Mouse (Mus musculus) heart, embryonic 11.5 days (tissue): Measurements from ENCODE around the gene Rpl39. TPM values are rescaled to one million over a fixed set of nuclear protein-coding genes. Genes with fewer than 3 reads are reported as not detected.
A peak's percentile ranks its signal among the peaks of the same experiment; 100 is the strongest.
"Not testable (repeated sequence)": the region's sequence is repeated elsewhere in the genome, so short reads cannot be mapped to it uniquely, and the experiment has no call there.

Source experiments
- ATAC-seq: fragments of 200-750 bp; cut with Nextera tagmentation; replicated peaks from 2 replicates; pipeline ENCODE4 v1.8.0; 2017; ENCODE audit warnings: moderate library complexity; ENCODE audit not compliant: insufficient number of reproducible peaks, low FRiP score, low TSS enrichment
- H3K27ac ChIP-seq: fragments of 300-500 bp; sonication (generic); 2 replicates; pipeline ENCODE4 v1.5.1; 2014; ENCODE audit warnings: mild to moderate bottlenecking, low read depth, low read length
- H3K27me3 ChIP-seq: fragments of 300-500 bp; sonication (generic); 2 replicates; pipeline ENCODE4 v1.6.1; 2014; ENCODE audit warnings: mild to moderate bottlenecking, low read length, mixed read lengths; ENCODE audit not compliant: control insufficient read depth, insufficient read depth
- H3K36me3 ChIP-seq: fragments of 300-500 bp; sonication (generic); 2 replicates; pipeline ENCODE4 v1.6.1; 2014; ENCODE audit warnings: mild to moderate bottlenecking, low read length, moderate library complexity, mixed read lengths; ENCODE audit not compliant: control insufficient read depth, insufficient read depth
- H3K4me1 ChIP-seq: fragments of 300-500 bp; sonication (generic); 2 replicates; pipeline ENCODE4 v1.6.1; 2014; ENCODE audit warnings: low read length; ENCODE audit not compliant: control insufficient read depth, insufficient read depth
- H3K4me2 ChIP-seq: fragments of 300-500 bp; sonication (generic); 2 replicates; pipeline ENCODE4 v1.6.1; 2014; ENCODE audit warnings: mild to moderate bottlenecking, moderate library complexity
- H3K4me3 ChIP-seq: fragments of 300-500 bp; sonication (generic); 2 replicates; pipeline ENCODE4 v1.5.1; 2014; ENCODE audit warnings: low read depth, low read length
- H3K9ac ChIP-seq: fragments of 300-500 bp; sonication (generic); 2 replicates; pipeline ENCODE4 v1.6.1; 2014; ENCODE audit warnings: mild to moderate bottlenecking, low read depth, low read length, moderate library complexity
- H3K9me3 ChIP-seq: fragments of 300-500 bp; sonication (generic); replicated peaks from 2 replicates; pipeline ENCODE4 v1.6.1; 2016; ENCODE audit warnings: low read length; ENCODE audit not compliant: control insufficient read depth
- WGBS: fragments of 180-500 bp; shearing (Covaris S2); extraction: QIAGEN DNeasy Blood & Tissue Kit; methylation state at CpG from one replicate; pipeline ENCODE4 v1.1.7; 2014; ENCODE audit not compliant: insufficient replicate concordance; 5-methylcytosine and 5-hydroxymethylcytosine counted together
- polyA plus RNA-seq: library from polyadenylated mRNA; unstranded; fragments of >200 nt; fragmentation: Nextera tagmentation; extraction: Ambion mirVana; gene quantifications from 2 replicates; pipeline ENCODE4 v1.2.1, GENCODE M21; 2014

Rpl39 gene
- polyA plus RNA-seq, 1 experiment from 2014 or later = 450 TPM

GRCm38 (mm10) chrX:37081194-37081593, 4.0 kb downstream of the Rpl39 start:
- WGBS = 56% methylated on average over 6 of the region's 6 CpGs
- H3K9ac ChIP-seq = no peak overlapping the region
- ATAC-seq = no peak
- no peaks in the 10 kb centered on the region for H3K27me3 ChIP-seq
- no peak overlapping the region for H3K27ac ChIP-seq
- H3K4me2 ChIP-seq = no peak overlapping the region
- H3K36me3 ChIP-seq = no peaks in the 10 kb centered on the region
- H3K9me3 ChIP-seq = no peaks in the 10 kb centered on the region
- no peaks in the 10 kb centered on the region; the same call in 1 of the 2 replicates for H3K4me1 ChIP-seq
- H3K4me3 ChIP-seq = no peak overlapping the region

GRCm38 (mm10) chrX:37080345-37080744, 4.9 kb downstream of the Rpl39 start:
- H3K27me3 ChIP-seq, ATAC-seq: not testable (repeated sequence)

GRCm38 (mm10) chrX:37076651-37077050, 8.6 kb downstream of the Rpl39 start:
- Histone ChIP-seq H3K27me3 (no peaks in the 10 kb centered on the region), H3K4me1 (no peaks in the 10 kb centered on the region), H3K9ac (no peak overlapping the region), H3K4me3 (no peak overlapping the region), H3K36me3 (no peaks in the 10 kb centered on the region), H3K27ac (no peak overlapping the region), H3K9me3 (no peaks in the 10 kb centered on the region), H3K4me2 (no peak overlapping the region)
- ATAC-seq = no peak
- 72% methylated on average over 8 of the region's 8 CpGs for WGBS

More at GRCm38 (mm10) chrX:37080345-37080744, 4.9 kb downstream of the Rpl39 start:
- H3K9ac ChIP-seq, H3K36me3 ChIP-seq, H3K27ac ChIP-seq, H3K4me1 ChIP-seq, H3K4me3 ChIP-seq, H3K4me2 ChIP-seq, H3K9me3 ChIP-seq: not testable (repeated sequence)
- WGBS = 69% methylated on average over 3 of the region's 4 CpGs

- no peak overlapping the region for H3K4me2 ChIP-seq
- no peak for ATAC-seq
- WGBS = 34% methylated on average over 9 of the region's 9 CpGs
Observed at GRCm38 (mm10) chrX:37074262-37074892, 10.8 kb downstream of the Rpl39 start.

GRCm38 (mm10) chrX:37068766-37069165, 16.4 kb downstream of the Rpl39 start:
- Histone ChIP-seq H3K27ac (no peak overlapping the region), H3K4me1 (no peaks in the 10 kb centered on the region), H3K4me2 (no peak overlapping the region), H3K9ac (no peak overlapping the region), H3K36me3 (no peaks in the 10 kb centered on the region), H3K4me3 (no peak overlapping the region), H3K27me3 (no peaks in the 10 kb centered on the region), H3K9me3 (no peaks in the 10 kb centered on the region)
- WGBS = 79% methylated on average over 5 of the region's 5 CpGs
- ATAC-seq = no peak

More at GRCm38 (mm10) chrX:37074262-37074892, 10.8 kb downstream of the Rpl39 start:
- Histone ChIP-seq H3K36me3 (no peaks in the 10 kb centered on the region), H3K9me3 (no peaks in the 10 kb centered on the region), H3K9ac (no peak overlapping the region), H3K4me3 (no peak overlapping the region), H3K27ac (no peak overlapping the region), H3K4me1 (no peaks in the 10 kb centered on the region), H3K27me3 (no peaks in the 10 kb centered on the region)

GRCm38 (mm10) chrX:37067299-37067698, 17.9 kb downstream of the Rpl39 start:
- ATAC-seq = no peak
- H3K36me3 ChIP-seq = no peaks in the 10 kb centered on the region

GRCm38 (mm10) chrX:37063902-37064301, 21.3 kb downstream of the Rpl39 start:
- no peaks in the 10 kb centered on the region for H3K4me1 ChIP-seq
- H3K27me3 ChIP-seq = no peaks in the 10 kb centered on the region
- WGBS = 73% methylated on average over 9 of the region's 9 CpGs
- no peaks in the 10 kb centered on the region for H3K36me3 ChIP-seq
- no peak overlapping the region for H3K27ac ChIP-seq
- no peak overlapping the region for H3K4me3 ChIP-seq
- no peak overlapping the region for H3K9ac ChIP-seq
- no peak overlapping the region for H3K4me2 ChIP-seq
- H3K9me3 ChIP-seq = no peaks in the 10 kb centered on the region
- ATAC-seq = no peak

More at GRCm38 (mm10) chrX:37067299-37067698, 17.9 kb downstream of the Rpl39 start:
- H3K4me2 ChIP-seq = no peak overlapping the region
- no peaks in the 10 kb centered on the region for H3K4me1 ChIP-seq
- H3K27ac ChIP-seq = no peak overlapping the region
- no peaks in the 10 kb centered on the region for H3K9me3 ChIP-seq
- H3K27me3 ChIP-seq = no peaks in the 10 kb centered on the region
- 74% methylated on average over 3 of the region's 3 CpGs for WGBS
- no peak overlapping the region for H3K9ac ChIP-seq
- no peak overlapping the region for H3K4me3 ChIP-seq

- Histone ChIP-seq H3K36me3 (no peaks in the 10 kb centered on the region), H3K4me1 (0 out of 2 replicates have a peak, but pooled peaks cover 3% of the 10 kb centered on the region), H3K27me3 (peaks cover 53% of the 10 kb centered on the region), H3K4me3 (peak overlapping the region; percentile 36), H3K4me2 (peak overlapping the region; percentile 62), H3K27ac (no peak overlapping the region), H3K9me3 (no peaks in the 10 kb centered on the region), H3K9ac (0 out of 2 replicates have a peak overlapping the region, but pooled peaks have one; percentile 22)
- ATAC-seq = no peak
- WGBS = 18% methylated on average over 67 of the region's 70 CpGs
Observed at GRCm38 (mm10) chrX:37048890-37049823, 36.0 kb downstream of the Rpl39 start.
